Mouse (Mus musculus): ENCODE measurements around the gene Pdlim1.

Gene Pdlim1

DNA sequence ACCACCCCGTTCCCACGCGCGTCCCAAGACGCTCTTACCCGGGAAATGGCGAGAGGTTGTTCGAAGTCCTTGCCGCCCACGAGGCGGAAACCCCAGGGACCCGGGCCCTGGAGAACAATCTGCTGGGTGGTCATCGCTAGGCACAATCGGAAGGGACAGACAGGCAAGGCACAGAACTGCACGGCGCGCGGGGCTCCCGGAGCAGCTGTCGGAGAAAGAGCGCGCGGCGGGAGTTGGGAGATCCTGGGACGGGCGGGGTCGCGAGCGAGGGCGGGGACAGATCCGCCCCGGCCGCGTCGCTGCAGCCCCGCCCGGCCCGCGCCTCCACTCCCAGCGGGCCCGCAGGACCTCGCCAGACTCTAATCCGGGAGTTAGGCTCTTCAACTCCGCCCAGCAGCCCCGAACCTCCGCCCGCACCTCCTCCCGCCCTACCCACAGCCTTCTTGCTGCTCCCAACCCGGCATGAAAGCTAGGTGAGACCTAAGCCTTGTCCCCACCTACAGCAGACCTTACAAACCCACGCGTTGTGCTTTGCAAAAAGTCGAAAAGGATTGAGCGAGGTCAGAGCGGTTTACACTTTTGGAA, at the start of gene Pdlim1:
Gene Pdlim1, minus strand, starts transcription at position 535 of the 585 bp plus-strand sequence.
- DNase-seq (ENCODE audit: low spot score in 2 of 2), result no peak

DNA sequence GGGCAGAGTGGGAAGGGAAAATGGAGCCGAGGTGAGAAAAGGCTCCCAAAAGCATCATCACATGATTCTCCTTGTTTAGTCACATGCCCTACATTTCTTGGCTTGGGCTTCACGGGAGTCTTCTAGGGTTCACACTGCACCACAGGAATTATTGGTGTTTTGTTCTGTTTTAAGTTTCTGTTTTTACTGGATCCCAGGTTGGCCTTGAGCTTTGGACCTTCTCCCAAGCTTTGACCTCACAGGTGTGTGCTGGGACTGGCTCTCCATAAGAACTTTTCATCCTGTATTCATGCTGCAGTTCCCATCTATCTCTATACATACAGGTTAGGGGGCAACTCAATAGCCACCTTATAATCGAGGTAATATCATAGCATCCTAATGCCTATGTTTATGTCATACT, 47.6 kb upstream of the Pdlim1 start:
- DNase-seq (ENCODE audit: low spot score in 2 of 2), result no peak

DNA sequence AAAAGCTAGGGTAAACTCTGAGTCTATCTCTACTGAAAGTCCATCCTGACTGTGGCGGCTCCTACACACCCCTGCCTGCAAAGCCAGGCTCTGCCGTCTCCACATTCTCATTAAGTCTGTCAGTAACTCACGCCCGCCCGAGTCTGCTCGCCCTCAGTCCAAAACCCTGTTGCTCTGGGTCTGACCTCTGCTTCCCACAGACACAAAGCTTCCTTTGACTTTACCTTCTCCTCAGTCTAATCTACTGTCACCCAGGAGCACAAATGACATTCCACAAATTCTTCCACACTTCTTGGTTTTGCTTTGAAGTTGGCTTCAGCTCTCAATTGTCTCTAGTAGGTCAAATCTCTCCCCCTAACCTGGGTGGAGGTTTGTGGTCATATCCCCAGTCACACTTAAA, 46.9 kb upstream of the Pdlim1 start:
- DNase-seq (ENCODE audit: low spot score in 2 of 2), result no peak

DNA sequence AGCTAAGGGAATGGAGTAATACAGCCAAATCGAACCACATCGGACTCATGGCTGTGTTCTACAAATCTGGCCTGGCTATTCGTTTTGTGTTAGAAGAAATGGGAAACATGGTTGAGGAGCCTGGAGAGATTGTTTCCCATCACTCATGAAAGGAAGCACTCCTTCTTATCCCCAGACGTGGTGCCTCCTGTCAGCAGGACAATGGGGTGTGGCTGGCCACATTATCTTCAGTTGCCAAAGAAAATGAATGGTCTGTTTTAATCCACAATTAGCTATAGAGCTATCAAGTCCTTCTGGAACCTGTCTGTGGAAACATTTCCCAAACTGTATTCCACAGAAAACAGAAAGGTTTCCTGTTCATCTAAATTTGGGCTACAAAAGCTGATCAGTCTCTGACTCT, 45.4 kb upstream of the Pdlim1 start:
- DNase-seq (ENCODE audit: low spot score in 2 of 2), result no peak

DNA sequence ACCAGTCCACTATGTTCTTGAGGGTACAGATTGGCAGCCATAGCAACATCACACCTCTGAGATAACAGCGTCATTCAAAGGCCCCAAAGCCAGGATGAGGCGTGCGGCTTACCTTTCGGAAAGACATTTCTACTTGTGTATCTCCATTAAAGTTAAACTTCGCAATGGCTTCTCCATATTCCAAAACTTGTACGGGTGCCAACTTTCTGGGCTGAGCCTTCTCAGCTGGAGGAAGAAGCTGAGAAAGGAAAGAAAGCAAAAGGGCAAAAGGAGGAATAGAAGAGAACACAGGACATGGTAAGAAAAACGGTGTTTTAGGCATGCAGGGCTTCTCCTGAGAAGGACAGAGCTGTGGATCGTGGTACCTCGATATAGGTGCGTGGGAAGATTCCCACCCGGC, 42.6 kb upstream of the Pdlim1 start:
- no peak for DNase-seq (ENCODE audit: low spot score in 2 of 2)

DNA sequence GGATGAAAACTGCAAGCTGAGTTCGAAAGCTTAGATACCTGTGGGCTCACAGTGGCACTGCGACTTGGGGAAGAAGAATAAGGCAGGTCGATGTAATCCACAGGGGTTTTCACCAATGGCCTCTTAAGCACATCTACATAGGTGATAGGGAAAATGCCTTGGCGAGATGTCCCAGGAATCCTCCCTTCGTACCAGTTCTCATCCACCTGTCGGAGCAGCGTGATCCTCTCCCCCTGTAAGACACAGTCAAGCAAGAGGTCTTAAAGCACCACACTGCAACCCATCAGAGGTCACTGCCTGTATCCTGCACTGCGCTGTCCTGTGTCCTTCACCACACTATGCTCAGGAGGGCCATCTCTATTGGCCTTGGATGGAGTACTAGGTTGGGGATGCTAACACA, 40.0 kb upstream of the Pdlim1 start:
- no peak for DNase-seq (ENCODE audit: low spot score in 2 of 2)

DNA sequence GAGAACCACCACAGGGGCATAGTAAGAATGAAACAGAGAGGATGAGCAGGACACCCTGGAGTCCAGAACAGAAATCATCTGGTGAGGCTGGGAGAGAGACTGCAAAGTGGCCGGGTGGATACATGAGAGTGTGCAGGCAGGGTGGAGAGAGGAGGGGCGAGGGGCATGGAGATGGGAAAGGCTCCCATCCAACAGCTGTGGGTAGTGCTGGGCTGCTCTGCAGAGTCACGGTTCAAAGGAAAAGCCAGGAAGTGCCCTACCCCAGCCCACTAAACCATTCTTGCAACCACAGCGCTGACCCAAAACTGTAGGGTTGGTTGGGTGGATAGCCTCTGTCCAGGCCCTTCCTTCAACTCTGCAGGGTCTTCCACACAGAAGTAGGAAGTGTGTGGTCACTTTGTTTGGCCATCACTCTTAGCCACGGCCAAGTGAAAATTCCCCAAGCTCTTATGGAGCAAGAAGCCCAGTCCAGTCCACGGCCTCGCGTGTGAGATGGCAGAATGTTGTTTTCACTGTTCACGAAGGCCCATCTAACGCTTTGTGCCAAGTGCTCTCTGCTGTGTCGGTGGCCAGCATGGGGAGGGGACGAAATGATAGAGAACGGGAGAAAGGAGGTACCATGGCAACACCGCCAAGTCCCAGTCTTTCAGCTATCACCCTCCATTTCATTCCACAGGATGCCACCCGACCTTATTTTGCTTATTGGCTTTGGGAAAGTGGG, 38.9 kb upstream of the Pdlim1 start:
- DNase-seq (ENCODE audit: low spot score in 2 of 2), result no peak

DNA sequence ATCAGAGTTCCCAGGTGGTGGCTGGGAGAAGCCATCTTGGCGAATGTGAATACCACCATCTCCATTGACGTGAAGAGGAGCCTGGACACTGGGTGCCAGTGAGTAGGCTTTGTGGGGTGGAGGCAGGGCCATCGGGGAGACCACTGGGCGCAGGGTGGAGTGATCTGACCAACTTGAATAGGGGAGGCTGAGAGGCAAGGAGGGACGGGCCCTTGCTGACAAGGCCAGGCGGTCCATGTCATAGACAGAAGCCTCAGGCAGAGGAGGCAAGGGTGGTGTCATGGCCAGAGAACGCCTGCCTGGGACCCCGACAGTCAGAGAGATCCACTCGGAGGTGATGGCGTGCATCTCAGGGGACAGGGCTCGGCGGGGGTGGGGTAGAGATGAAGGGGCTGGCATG, 38.3 kb upstream of the Pdlim1 start:
- DNase-seq (ENCODE audit: low spot score in 2 of 2), result no peak

DNA sequence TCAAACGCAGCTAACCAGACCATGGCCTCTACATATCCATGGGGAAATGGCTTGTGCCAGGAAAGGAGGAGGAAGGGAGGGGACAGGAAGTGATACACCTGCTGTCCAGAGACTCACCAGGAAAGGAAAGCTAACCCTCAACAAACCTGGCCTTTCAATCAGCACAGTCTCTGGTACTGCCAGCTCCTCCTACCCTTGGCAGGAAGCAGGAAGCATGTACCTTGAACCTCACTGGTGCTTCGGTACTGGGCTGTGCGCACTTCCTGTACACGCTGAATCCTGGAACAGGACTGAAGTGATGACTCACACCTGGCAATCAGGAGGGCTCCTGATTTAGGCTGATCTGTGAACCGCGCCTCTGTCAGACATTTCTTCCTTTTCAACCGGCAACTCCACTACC, 35.9 kb upstream of the Pdlim1 start:
- no peak for DNase-seq (ENCODE audit: low spot score in 2 of 2)

DNA sequence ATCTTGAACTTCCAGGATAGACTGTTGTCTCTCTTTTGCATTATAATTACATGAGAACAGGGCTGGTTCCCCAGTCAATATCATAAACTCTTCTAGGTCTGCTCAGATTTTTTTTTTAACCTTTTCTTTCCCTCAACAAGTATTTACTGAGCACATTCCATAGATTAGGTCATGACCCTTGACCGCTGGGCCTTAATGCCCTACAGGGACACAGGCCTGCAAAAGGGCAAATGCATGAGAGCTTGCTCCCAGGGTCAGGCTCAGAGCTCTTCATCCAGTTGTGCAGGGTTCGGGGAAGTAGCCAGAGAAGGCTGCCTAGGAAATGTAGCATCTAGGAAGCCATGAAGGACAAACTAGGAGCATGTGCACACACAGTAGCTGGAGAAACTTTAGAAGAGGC, 35.0 kb upstream of the Pdlim1 start:
- no peak for DNase-seq (ENCODE audit: low spot score in 2 of 2)

DNA sequence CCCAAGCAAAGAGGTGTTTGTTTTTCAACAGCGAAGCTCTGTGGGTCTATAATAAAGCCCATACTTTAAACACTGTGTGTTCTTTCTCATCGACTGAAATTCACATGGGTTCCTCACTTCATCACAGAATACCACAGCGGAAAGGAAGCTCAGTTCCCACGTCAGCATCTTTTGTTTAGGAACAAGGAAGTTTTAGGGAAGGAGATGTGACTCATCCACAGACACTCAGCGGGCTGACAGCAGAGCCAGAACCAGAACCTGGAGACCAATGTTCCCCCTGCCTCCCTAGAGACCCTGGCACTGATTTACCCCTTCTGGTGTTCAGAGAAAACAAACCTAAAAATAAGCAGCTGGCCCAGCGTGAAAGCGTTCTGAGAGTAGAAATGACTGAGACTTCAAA, 33.8 kb upstream of the Pdlim1 start:
- no peak for DNase-seq (ENCODE audit: low spot score in 2 of 2)

DNA sequence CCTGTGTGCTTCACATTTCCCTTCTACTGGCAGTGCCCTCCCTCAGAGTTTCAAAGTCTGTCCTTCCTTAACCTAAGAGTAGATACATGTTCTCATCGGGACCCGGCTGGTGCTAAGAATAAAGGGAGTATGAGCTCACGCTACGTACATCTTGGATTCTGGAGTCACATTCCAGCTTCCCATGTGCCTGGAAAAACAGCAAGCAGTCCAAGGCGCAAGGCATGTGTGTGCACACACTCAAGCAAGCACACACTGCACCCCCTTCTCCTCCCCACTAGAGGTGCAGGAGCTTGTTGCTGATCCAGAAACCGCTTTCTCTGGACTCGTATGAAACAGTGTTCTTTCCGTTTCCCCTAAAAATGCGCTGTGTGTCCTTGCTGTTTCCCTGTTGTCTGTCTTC, 31.3 kb upstream of the Pdlim1 start:
- DNase-seq (ENCODE audit: low spot score in 2 of 2), result peak in 1 of 2 experiments; percentile 56

DNA sequence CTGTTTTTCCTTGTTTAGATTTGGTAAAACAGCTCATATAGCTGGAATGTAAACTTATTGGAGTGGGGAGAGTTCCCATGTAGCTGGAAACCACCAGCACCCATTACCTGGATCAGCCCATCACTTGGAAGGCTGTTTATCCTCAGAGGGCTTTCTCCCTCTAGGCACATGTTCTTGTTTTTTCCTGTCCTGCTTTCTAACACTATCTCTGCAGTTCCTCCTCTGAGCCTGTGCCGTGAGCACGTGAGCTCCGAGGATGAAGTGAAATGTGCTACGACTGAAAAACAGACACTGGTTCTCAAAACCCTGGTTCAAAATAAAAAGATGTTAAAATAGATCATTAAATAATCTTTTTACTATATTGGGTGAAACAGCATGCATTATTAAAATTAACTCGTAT, 30.8 kb upstream of the Pdlim1 start:
- DNase-seq (ENCODE audit: low spot score in 2 of 2), result peak in 1 of 2 experiments; percentile 52

DNA sequence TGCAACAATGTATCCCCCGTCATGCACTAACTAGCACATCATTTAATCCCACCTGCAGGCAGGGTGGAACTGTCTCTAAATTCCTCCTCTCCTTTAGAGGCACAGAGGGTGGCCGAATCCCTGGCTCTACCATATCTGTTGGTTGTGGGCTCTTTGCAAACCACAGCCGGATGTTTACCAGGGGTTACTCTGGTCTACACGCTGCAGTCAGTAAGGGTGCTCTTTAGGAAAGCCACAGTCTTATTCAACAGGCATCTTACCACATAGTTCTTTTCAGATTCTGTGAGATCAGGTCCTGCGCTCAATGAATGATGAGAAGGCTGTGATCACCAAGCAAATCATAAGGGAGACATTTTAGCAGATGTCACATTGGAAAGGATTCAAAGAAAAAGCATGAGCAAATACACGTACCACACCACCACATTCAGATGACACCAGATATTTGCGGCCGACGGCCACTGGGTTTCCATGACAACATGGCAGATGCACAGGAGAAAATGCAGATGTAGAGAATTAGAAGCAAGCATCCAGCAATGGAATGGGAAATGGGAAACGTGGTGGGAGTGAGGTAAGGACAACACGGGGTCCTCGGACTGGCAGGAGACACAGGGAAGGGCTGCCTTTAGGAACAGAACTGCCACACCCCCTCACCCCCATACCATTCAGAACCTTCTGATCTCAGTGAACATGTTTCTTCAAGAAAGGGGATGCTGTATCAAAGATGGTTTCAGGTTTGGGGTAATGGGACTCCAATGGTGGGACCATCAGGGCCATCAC, 28.5 kb upstream of the Pdlim1 start:
- DNase-seq (ENCODE audit: low spot score in 2 of 2), result peak in 1 of 2 experiments; percentile 72

DNA sequence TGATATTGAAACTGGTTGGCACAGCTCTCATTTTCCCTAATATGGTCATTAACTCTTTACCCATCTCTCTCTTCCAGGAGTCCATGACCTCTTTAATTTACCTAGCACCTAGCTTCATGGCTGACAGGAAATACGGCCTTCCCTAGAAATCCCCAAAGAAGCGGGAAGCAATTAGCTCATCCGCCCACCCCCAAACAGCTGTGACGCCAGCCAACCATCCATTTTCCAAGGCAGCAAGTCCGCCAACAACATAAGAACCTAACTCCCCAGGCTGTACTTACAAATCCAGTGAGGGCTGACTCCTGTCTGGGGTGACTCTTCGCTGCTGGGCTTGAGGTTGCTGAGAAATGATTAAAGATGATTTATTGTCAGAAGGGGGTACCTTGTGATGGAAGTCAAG, 27.5 kb upstream of the Pdlim1 start:
- peak in 1 of 2 experiments; percentile 67 for DNase-seq (ENCODE audit: low spot score in 2 of 2)

DNA sequence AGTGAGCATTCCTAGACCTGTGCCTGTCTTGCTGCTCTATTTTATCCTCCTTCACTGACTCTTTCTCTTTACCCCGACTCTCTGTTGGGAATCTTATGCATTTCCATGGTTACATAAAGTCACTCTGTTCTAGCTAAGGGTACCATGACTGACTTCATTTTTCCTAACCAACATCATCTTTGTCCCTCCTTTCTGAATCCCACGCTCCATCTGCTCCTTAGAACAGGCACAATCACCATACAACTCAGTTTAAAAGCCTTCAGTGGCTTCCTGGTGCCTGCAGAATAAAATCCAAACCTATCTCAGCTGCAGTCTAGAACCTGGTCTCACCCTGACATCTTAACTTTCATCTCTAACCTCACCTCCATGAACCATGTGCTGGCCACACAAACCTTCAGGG, 26.9 kb upstream of the Pdlim1 start:
- DNase-seq (ENCODE audit: low spot score in 2 of 2), result peak; percentile 58 to 83

DNA sequence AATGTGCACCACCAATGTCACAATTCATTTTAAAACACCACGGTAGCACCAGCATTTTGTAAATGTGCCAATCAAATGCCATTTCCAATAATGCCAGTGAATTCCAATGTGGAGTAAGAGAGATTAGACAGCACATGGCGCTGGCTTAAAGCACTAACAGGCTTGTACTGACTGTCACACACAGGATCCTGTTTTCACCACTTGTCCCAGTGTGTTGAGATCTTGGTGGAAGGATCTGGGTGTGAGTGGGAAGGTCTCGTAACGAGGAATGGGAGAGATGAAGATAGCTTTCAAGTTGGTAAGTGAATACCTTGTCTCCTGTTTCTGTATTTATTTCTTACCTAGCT, 26.1 kb upstream of the Pdlim1 start:
- no peak for DNase-seq (ENCODE audit: low spot score in 2 of 2)

DNA sequence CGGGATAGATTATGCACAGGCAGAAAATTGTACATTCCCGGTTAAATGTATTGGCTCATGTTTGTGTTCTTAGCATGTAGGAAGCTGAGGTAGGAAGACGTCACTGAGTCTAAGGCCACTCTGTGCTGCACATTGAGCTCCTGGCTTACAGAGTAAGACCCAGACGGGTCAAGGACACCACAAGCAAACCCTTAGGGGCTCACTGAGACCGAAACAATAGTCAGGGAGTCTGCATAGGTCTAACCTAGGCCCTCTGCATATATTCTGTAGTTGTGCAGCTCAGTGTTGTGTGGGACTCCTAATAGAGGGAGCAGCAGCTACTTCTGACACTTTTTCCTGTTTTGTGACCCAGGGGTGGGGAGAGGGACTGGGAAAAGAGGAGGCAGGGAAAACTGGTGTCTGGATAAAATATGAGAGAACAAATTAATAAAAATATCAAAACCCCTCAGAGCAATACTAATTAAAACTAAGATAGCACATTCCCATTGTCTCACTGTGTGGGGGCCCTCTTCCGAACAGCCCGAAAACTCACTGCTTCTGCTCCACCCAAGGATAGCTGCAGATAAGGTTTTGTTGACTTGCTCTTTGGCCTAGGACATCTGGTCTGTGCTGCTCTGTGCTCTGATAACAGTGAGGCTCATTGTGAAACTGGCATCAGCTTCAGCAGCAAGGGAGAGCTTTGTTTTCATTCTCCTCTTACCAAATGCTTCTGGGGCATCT, 25.6 kb upstream of the Pdlim1 start:
- DNase-seq (ENCODE audit: low spot score in 2 of 2), result no peak

DNA sequence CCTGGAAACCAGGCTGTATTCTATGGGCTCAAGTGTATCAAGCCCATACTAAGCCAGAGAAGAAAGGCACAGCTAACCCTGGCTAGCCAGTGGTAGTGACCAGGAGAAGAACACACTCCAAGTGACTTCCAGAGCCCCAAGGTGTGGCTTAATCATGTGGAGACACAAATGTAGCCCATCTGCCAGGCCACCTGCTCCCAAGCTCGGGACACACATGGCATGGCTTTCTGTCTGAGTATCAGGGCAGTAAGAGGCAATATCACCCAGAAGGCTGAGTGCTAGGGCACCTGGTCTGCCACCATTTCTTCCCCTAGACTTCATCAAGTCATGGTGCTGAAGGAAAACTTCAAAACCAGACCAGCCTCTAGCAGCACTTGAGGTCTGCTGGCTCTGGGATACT, 22.6 kb upstream of the Pdlim1 start:
- DNase-seq (ENCODE audit: low spot score in 2 of 2), result no peak

DNA sequence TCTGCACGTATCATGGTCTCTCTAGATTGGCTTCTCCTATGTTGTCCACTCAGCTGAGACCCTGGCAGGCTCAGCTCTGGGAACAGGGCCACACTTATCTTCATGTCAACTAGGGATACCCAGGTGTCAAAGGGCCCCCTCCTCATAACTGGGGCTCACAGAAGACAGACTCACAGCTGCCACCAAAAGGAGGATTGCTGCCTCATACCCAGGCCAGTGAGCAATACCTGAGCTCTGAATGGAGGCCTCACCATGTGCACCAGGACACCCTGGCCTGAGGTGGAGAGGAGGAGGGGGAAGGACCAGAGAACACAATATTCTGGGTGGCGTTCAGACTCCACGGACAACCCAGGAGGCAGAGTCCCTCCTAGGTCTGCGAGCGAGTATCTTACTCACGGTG, 22.1 kb upstream of the Pdlim1 start:
- no peak for DNase-seq (ENCODE audit: low spot score in 2 of 2)

DNA sequence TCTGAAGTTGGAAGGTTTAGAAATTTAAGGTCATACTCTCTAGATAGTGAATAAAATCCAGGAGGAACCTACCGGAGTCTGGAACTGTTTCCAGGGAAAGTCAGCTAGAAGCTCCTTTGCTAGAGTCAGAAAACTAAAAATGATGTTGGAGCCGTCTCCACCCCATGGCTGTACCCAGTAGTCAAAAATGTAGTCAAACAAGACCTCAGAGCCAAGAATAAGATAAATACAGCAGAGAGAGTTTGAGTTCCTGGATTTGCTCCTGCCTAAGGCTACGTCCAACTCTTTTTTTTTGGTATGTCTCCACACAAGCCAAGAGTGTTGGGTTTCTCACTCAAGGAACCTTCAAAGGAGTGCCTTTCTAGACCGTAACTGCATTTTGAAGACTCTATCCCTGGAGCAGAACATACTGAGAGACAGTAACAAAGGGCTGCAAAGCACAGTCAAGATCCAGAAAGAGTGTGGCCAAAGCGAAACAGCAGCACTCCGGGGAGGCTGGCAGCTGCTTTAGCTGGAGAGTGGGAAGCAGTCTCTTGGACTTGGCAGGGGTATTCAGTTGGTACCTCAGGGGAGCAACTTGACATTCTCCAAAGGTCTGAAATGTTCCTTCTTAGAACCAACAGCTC, 18.6 kb upstream of the Pdlim1 start:
- DNase-seq (ENCODE audit: low spot score in 2 of 2), result no peak

DNA sequence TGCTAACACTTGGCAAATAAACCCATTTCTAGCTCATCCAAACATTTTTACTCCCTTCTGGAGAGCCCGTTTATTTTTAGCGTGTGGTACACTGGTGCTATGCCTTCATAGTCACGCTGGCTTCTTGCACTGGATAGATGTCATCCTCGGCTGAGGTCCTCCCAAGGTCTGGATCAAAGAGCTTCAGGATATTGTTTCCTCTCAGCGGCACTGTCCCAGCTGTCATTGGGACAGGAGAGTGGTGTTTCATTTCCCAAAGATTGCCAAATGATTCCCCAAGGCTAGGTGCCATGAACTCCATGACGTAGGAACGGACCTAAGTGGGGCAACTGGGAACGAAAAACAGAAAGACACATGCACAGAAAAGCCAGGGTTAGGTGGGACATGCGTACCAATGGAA, 16.8 kb upstream of the Pdlim1 start:
- DNase-seq (ENCODE audit: low spot score in 2 of 2), result no peak
